Mouse (Mus musculus) liver, postnatal 0 days (tissue): ENCODE data around the gene Pcnx3.

Source experiments
- CTCF ChIP-seq: sonication (generic); IDR thresholded peaks from 2 replicates; pipeline ENCODE4 v1.5.1; 2016; ENCODE audit warnings: antibody characterized with exemption, low read depth
- EP300 ChIP-seq: IDR thresholded peaks from 2 replicates; pipeline ENCODE4 v1.6.1; 2016; ENCODE audit warnings: antibody characterized with exemption, low read depth, mild to moderate bottlenecking

DNA sequence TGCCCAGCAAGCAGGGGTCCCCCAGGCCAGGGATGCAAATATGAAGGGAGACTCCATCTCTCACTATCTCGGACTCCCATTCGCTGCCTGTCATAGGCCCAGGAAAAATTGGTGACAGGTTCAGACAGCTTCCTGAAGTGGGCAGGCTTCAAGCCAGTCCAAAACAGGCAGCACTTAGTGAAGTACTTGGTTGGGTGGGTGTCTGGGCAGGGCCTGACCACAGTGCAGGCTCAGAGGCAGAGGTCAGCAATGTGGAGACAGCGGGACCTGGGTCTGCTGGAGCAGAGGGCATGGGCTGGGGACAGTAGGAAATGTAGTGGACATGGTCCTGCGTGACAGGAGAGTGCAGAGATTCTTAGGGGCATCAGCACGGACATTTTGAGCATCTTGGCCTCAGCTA lies 2.9 kb upstream of the Pcnx3 start:
- TF ChIP-seq CTCF (no peak), EP300 (no peak)
